Mouse (Mus musculus): Measurements from ENCODE around the gene Cldn1.

- TF ChIP-seq CTCF (IDR thresholded peaks at IDR 0.05; ENCODE audit: borderline replicate concordance, control insufficient read depth, extremely low read depth, insufficient read depth, low read length, poor library complexity) (no peak), POLR2A (IDR thresholded peaks at IDR 0.05; ENCODE audit: control insufficient read depth, extremely low read depth, insufficient read depth, low read length, poor library complexity) (no peak)
Measured at GRCm38 (mm10) chr16:26314815-26315214, 56.8 kb downstream of the Cldn1 start.

All from thymus, adult 2 months (tissue).